Mouse (Mus musculus) bone marrow, adult 2 months (tissue): Measurements from ENCODE around the gene Gucy2d.

Experiments used
- CTCF ChIP-seq: fragments of 200-500 bp; IDR thresholded peaks from 2 replicates; pipeline ENCODE4 v1.5.1; 2011; ENCODE audit warnings: low read length, control low read depth; ENCODE audit not compliant: control insufficient read depth, insufficient read depth
- POLR2A ChIP-seq: fragments of 200-500 bp; IDR thresholded peaks from 2 replicates; pipeline ENCODE4 v1.6.1; 2011; ENCODE audit warnings: low read depth, mild to moderate bottlenecking, control low read depth, low read length, borderline replicate concordance; ENCODE audit not compliant: control insufficient read depth

DNA sequence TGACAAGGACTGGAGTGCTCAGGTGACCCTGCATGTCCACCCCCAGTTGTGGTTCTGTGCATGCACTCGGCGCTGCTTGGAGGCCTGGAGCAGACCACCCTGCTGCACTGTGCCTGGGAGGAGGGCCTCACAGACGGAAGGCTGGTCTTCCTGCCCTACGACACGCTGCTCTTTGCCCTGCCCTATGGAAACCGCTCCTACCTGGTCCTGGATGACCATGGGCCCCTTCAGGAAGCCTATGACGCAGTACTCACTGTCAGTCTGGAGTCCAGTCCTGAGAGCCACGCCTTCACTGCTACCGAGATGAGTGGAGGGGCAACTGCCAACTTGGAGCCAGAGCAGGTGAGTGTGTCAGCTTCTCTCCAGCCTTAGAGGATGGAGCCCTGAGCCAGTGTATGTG lies 9.5 kb downstream of the Gucy2d start:
- TF ChIP-seq CTCF, result no peak
- no peak for TF ChIP-seq POLR2A
